8 mouse cellular contexts compared by ENCODE assay signal in genomic region chr4:140701716-140702561, GRCm38 (mm10). TPM values are rescaled to one million over a fixed set of nuclear protein-coding genes. Genes with fewer than 3 reads are reported as not detected.
DNase-seq lines count a peak whose midpoint lies in the region; ATAC-seq lines count a peak whose summit lies in the region.

No protein-coding gene starts in this region.

- peaks cover 2% of the 10 kb centered on the region for H3K4me1 ChIP-seq in brown adipose tissue, adult 24 weeks (ENCODE audit: control insufficient read depth, insufficient read depth, insufficient read length, low read length)

- DNase-seq in ovary, postnatal 36 days (ENCODE audit: low spot score) = peak; percentile 49
- no peak for DNase-seq in ovary, adult 18-20 months (ENCODE audit: low spot score)
- DNase-seq in heart, postnatal 10 days = peak; percentile 35 to 41
- peak; percentile 64 for DNase-seq in liver
- peak; percentile 25 to 64 for DNase-seq in natural killer cell, adult 2 months (ENCODE audit: low spot score in 2 of 2)
- peak; percentile 80 for DNase-seq in thymus, postnatal 14 days

- intact Hi-C loops in heart, postnatal 10 days (cut with DNase I) = loop anchor here (2.0 kb wide), 1 partner anchor 17 kb away; no protein-coding TSS in a partner anchor

- no peak overlapping the region; the same call in 1 of the 2 replicates for H3K27ac ChIP-seq in brown adipose tissue, adult 24 weeks (replicated peaks; ENCODE audit: low read depth, low read length)

- H3K4me3 ChIP-seq in brown adipose tissue, adult 24 weeks (ENCODE audit: insufficient read depth, low read depth, low read length) = peak overlapping the region; percentile 100

- ATAC-seq in megakaryocyte-erythroid progenitor cell, adult 5-6 weeks (replicated peaks; ENCODE audit: low FRiP score, low TSS enrichment, poor library complexity, severe bottlenecking) = no peak

RNA-seq across cellular contexts. Expression of gene Rcc2, which starts 1.6 kb away (rescaled TPM):
- 8.8 and 9.9 TPM in 2 replicates for polyA plus RNA-seq in brown adipose tissue, adult 24 weeks (2012; ENCODE audit: insufficient read depth, insufficient read length, missing spikeins)
- 10 to 100 TPM; 31.8 to 36.0 TPM for total RNA-seq in heart, postnatal 10 days (2021)
- 211 and 220 TPM in 2 replicates for total RNA-seq in megakaryocyte-erythroid progenitor cell, adult 5-6 weeks (2014; fragmentation: Nextera tagmentation)
- total RNA-seq in megakaryocyte-erythroid progenitor cell, adult 5-6 weeks (2017) = 134 and 194 TPM in 2 replicates

RNA-seq across cellular contexts. Expression of gene Arhgef10l, which starts 36.1 kb away (rescaled TPM):
- polyA plus RNA-seq in brown adipose tissue, adult 24 weeks (2012; ENCODE audit: insufficient read depth, insufficient read length, missing spikeins) = 2.2 and 3.3 TPM in 2 replicates
- 10 to 100 TPM; 55.4 to 68.4 TPM for total RNA-seq in heart, postnatal 10 days (2021)
- total RNA-seq in megakaryocyte-erythroid progenitor cell, adult 5-6 weeks (2014; fragmentation: Nextera tagmentation) = 0.07 TPM in 1 of 2 replicates, not detected in the other
- not detected in 2 replicates for total RNA-seq in megakaryocyte-erythroid progenitor cell, adult 5-6 weeks (2017)

RNA-seq across cellular contexts. Expression of gene Padi6, which starts 40.5 kb away (rescaled TPM):
- not detected in 2 replicates for polyA plus RNA-seq in brown adipose tissue, adult 24 weeks (2012; ENCODE audit: insufficient read depth, insufficient read length, missing spikeins)
- not detected for total RNA-seq in heart, postnatal 10 days (2021)
- not detected in 2 replicates for total RNA-seq in megakaryocyte-erythroid progenitor cell, adult 5-6 weeks (2014; fragmentation: Nextera tagmentation)
- not detected in 2 replicates for total RNA-seq in megakaryocyte-erythroid progenitor cell, adult 5-6 weeks (2017)

Comparison
In these comparisons a context has a peak if more than half of its experiments do, and no peak if none do; other contexts are left out.
1. RNA of gene Arhgef10l, which starts 36.1 kb away (total RNA-seq): 55.4 to 68.4 TPM in heart, postnatal 10 days; 0.07 TPM in megakaryocyte-erythroid progenitor cell, adult 5-6 weeks; every median in the first group is over 10 times any median in the second.